Mouse (Mus musculus) heart, postnatal 0 days (tissue): ENCODE results near the gene Racgap1. TPM values are rescaled to one million over a fixed set of nuclear protein-coding genes. Genes with fewer than 3 reads are reported as not detected.

ENCODE experiments used
- ATAC-seq: fragments of 200-750 bp; cut with Nextera tagmentation; 2 replicates; pipeline ENCODE4 v1.8.0; 2017; ENCODE audit warnings: low read depth, moderate number of reproducible peaks, moderate library complexity; ENCODE audit not compliant: insufficient read depth
- DNase-seq: peaks from one replicate; pipeline ENCODE4 v3.0.0-alpha.2; 2016; ENCODE audit warnings: low spot score
- H3K27ac ChIP-seq: fragments of 300-500 bp; sonication (generic); 2 replicates; pipeline ENCODE4 v1.5.1; 2014; ENCODE audit warnings: low read depth, mild to moderate bottlenecking
- H3K27me3 ChIP-seq: fragments of 300-500 bp; sonication (generic); 2 replicates; pipeline ENCODE4 v1.6.1; 2014; ENCODE audit warnings: low read length, mixed read lengths; ENCODE audit not compliant: control insufficient read depth, insufficient read depth
- H3K36me3 ChIP-seq: fragments of 300-500 bp; sonication (generic); replicated peaks from 2 replicates; pipeline ENCODE4 v1.6.1; 2014; ENCODE audit warnings: low read length, mixed read lengths; ENCODE audit not compliant: control insufficient read depth, insufficient read depth
- H3K4me1 ChIP-seq: fragments of 300-500 bp; sonication (generic); 2 replicates; pipeline ENCODE4 v1.6.1; 2014; ENCODE audit warnings: antibody characterized with exemption; ENCODE audit not compliant: control insufficient read depth, insufficient read depth
- H3K4me2 ChIP-seq: fragments of 300-500 bp; sonication (generic); 2 replicates; pipeline ENCODE4 v1.6.1; 2014; ENCODE audit warnings: low read depth, mild to moderate bottlenecking, low read length, moderate library complexity
- H3K4me3 ChIP-seq: fragments of 300-500 bp; sonication (generic); 2 replicates; pipeline ENCODE4 v1.5.1; 2014; ENCODE audit warnings: low read depth, low read length
- H3K9ac ChIP-seq: fragments of 300-500 bp; sonication (generic); replicated peaks from 2 replicates; pipeline ENCODE4 v1.6.1; 2014; ENCODE audit warnings: low read depth, low read length, mixed read lengths
- H3K9me3 ChIP-seq: fragments of 300-500 bp; sonication (generic); replicated peaks from 2 replicates; pipeline ENCODE4 v1.6.1; 2016; ENCODE audit warnings: low read length; ENCODE audit not compliant: control insufficient read depth
- CTCF ChIP-seq: IDR thresholded peaks from 2 replicates; pipeline ENCODE4 v1.5.1; 2016; ENCODE audit warnings: antibody characterized with exemption, control low read depth, low read depth
- EP300 ChIP-seq: IDR thresholded peaks from 2 replicates; pipeline ENCODE4 v1.6.1; 2016; ENCODE audit warnings: antibody characterized with exemption, low read depth
- WGBS: fragments of 180-500 bp; shearing (Covaris S2); extraction: QIAGEN DNeasy Blood & Tissue Kit; methylation state at CpG from one replicate; pipeline ENCODE4 v1.1.7; 2014; 5-methylcytosine and 5-hydroxymethylcytosine counted together
- polyA plus RNA-seq: library from polyadenylated mRNA; unstranded; fragments of >200 nt; fragmentation: Nextera tagmentation; extraction: Ambion mirVana; gene quantifications from 2 replicates; pipeline ENCODE4 v1.2.1, GENCODE M21; 2015
- total RNA-seq: library from RNA; depleted of rRNA; stranded (reverse); fragments of >200 nt; gene quantifications from 2 replicates; pipeline ENCODE4 v1.2.3, GENCODE M21; 2014; ENCODE audit warnings: low replicate concordance

Racgap1 gene
- total and polyA plus RNA-seq, 2 experiments from 2014 or later: 36.8 to 59.2 TPM

GRCm38 (mm10) chr15:99670154-99670821 lies 18.8 kb upstream of the Racgap1 start, which contains the start of gene Asic1:
Asic1 (plus strand) TSS chr15:99670368.
- peaks cover 84% of the 10 kb centered on the region for H3K27me3 ChIP-seq
- H3K4me2 ChIP-seq: peak within 1 kb of the TSS; percentile 94
- no peaks in the 10 kb centered on the region for H3K36me3 ChIP-seq
- no peaks in the 10 kb centered on the region for H3K4me1 ChIP-seq
- H3K27ac ChIP-seq: no peak within 1 kb of the TSS
- WGBS: 3% methylated on average over 21 of the region's 74 CpGs
- peak; percentile 68 for ATAC-seq
- peak within 1 kb of the TSS; percentile 55 for H3K4me3 ChIP-seq
- 0 out of 2 replicates have a peak within 1 kb of the TSS, but pooled peaks have one; percentile 4 for H3K9ac ChIP-seq
- H3K9me3 ChIP-seq: no peaks in the 10 kb centered on the region
- no peak for DNase-seq
- TF ChIP-seq CTCF (no peak), EP300 (no peak)

GRCm38 (mm10) chr15:99669392-99669791 lies 17.9 kb upstream of the Racgap1 start:
- Histone ChIP-seq H3K9me3 (no peaks in the 10 kb centered on the region), H3K4me1 (peaks cover 8% of the 10 kb centered on the region; the same call in 1 of the 2 replicates), H3K9ac (no peak overlapping the region), H3K27me3 (peaks cover 82% of the 10 kb centered on the region), H3K36me3 (no peaks in the 10 kb centered on the region), H3K4me2 (no peak overlapping the region), H3K4me3 (no peak overlapping the region), H3K27ac (no peak overlapping the region)
- TF ChIP-seq CTCF (no peak), EP300 (no peak)
- DNase-seq (no peak), ATAC-seq (no peak)
- WGBS: 0% methylated on average over 1 of the region's 1 CpGs

- 3% methylated on average over 12 of the region's 12 CpGs for WGBS
- H3K27ac ChIP-seq: no peak overlapping the region
- ATAC-seq (peak; percentile 42; the same call in 1 of the 2 replicates), DNase-seq (peak; percentile 67)
- no peaks in the 10 kb centered on the region for H3K36me3 ChIP-seq
- no peaks in the 10 kb centered on the region for H3K9me3 ChIP-seq
- H3K27me3 ChIP-seq: peaks cover 77% of the 10 kb centered on the region
- TF ChIP-seq CTCF: peak; percentile 95
- no peak for TF ChIP-seq EP300
- H3K4me2 ChIP-seq: no peak overlapping the region
- H3K9ac ChIP-seq: no peak overlapping the region
- peaks cover 13% of the 10 kb centered on the region; the same call in 1 of the 2 replicates for H3K4me1 ChIP-seq
- H3K4me3 ChIP-seq: no peak overlapping the region
Measured at GRCm38 (mm10) chr15:99668881-99669280, 17.4 kb upstream of the Racgap1 start.

GRCm38 (mm10) chr15:99667544-99667943 lies 16.1 kb upstream of the Racgap1 start:
- no peak for TF ChIP-seq EP300
- TF ChIP-seq CTCF: no peak
- DNase-seq (no peak), ATAC-seq (no peak)
- no peak overlapping the region for H3K4me2 ChIP-seq
- H3K27ac ChIP-seq: no peak overlapping the region
- H3K4me3 ChIP-seq: no peak overlapping the region
- peaks cover 13% of the 10 kb centered on the region; the same call in 1 of the 2 replicates for H3K4me1 ChIP-seq
- H3K9me3 ChIP-seq: no peaks in the 10 kb centered on the region
- no peaks in the 10 kb centered on the region for H3K36me3 ChIP-seq
- 98% methylated on average over 2 of the region's 2 CpGs for WGBS
- H3K9ac ChIP-seq: no peak overlapping the region
- peaks cover 66% of the 10 kb centered on the region for H3K27me3 ChIP-seq

- no peak overlapping the region for H3K27ac ChIP-seq
Measured at GRCm38 (mm10) chr15:99664600-99665451, 13.4 kb upstream of the Racgap1 start.

More at GRCm38 (mm10) chr15:99664600-99665451, 13.4 kb upstream of the Racgap1 start:
- peak overlapping the region; percentile 53 for H3K4me3 ChIP-seq
- H3K27me3 ChIP-seq: peaks cover 40% of the 10 kb centered on the region
- ATAC-seq (peak; percentile 66), DNase-seq (peak; percentile 67)
- H3K4me2 ChIP-seq: peak overlapping the region; percentile 94
- H3K9me3 ChIP-seq: no peaks in the 10 kb centered on the region
- H3K36me3 ChIP-seq: no peaks in the 10 kb centered on the region
- H3K9ac ChIP-seq: peak overlapping the region; percentile 52
- WGBS: 1% methylated on average over 52 of the region's 52 CpGs
- TF ChIP-seq CTCF (no peak), EP300 (no peak)
- peaks cover 13% of the 10 kb centered on the region; the same call in 1 of the 2 replicates for H3K4me1 ChIP-seq
